Mouse (Mus musculus) stomach, embryonic 16.5 days (tissue): Measurements from ENCODE around the gene Card19. TPM values are rescaled to one million over a fixed set of nuclear protein-coding genes. Genes with fewer than 3 reads are reported as not detected.
A peak's percentile ranks its signal among the peaks of the same experiment; 100 is the strongest.

Experiments used
- ATAC-seq: fragments of 200-750 bp; cut with Nextera tagmentation; 2 replicates; pipeline ENCODE4 v1.8.0; 2017; ENCODE audit warnings: moderate number of reproducible peaks, moderate TSS enrichment; ENCODE audit not compliant: insufficient read depth, low FRiP score
- H3K27ac ChIP-seq: fragments of 300-500 bp; sonication (generic); 2 replicates; pipeline ENCODE4 v1.5.1; 2014; ENCODE audit warnings: low read length
- H3K27me3 ChIP-seq: fragments of 300-500 bp; sonication (generic); 2 replicates; pipeline ENCODE4 v1.6.1; 2014; ENCODE audit warnings: low read length, control low read depth, mixed read lengths; ENCODE audit not compliant: control insufficient read depth, insufficient read depth
- H3K36me3 ChIP-seq: fragments of 300-500 bp; sonication (generic); 2 replicates; pipeline ENCODE4 v1.6.1; 2014; ENCODE audit warnings: low read length; ENCODE audit not compliant: control insufficient read depth, insufficient read depth
- H3K4me1 ChIP-seq: fragments of 300-500 bp; sonication (generic); 2 replicates; pipeline ENCODE4 v1.6.1; 2014; ENCODE audit warnings: low read length, control low read depth, mixed read lengths; ENCODE audit not compliant: control insufficient read depth, insufficient read depth
- H3K4me2 ChIP-seq: fragments of 300-500 bp; sonication (generic); 2 replicates; pipeline ENCODE4 v1.6.1; 2014; ENCODE audit warnings: low read depth, low read length, mixed read lengths
- H3K4me3 ChIP-seq: fragments of 300-500 bp; sonication (generic); replicated peaks from 2 replicates; pipeline ENCODE4 v1.5.1; 2014; ENCODE audit warnings: mild to moderate bottlenecking, low read length
- H3K9ac ChIP-seq: fragments of 300-500 bp; sonication (generic); 2 replicates; pipeline ENCODE4 v1.6.1; 2014; ENCODE audit warnings: low read length
- H3K9me3 ChIP-seq: fragments of 300-500 bp; sonication (generic); replicated peaks from 2 replicates; pipeline ENCODE4 v1.6.1; 2016; ENCODE audit warnings: low read length, control low read depth; ENCODE audit not compliant: control insufficient read depth
- WGBS: fragments of 180-500 bp; shearing (Covaris S2); extraction: QIAGEN DNeasy Blood & Tissue Kit; methylation state at CpG from one replicate; pipeline ENCODE4 v1.1.7; 2014; 5-methylcytosine and 5-hydroxymethylcytosine counted together
- polyA plus RNA-seq: library from polyadenylated mRNA; unstranded; fragments of >200 nt; fragmentation: Nextera tagmentation; extraction: Ambion mirVana; gene quantifications from 2 replicates; pipeline ENCODE4 v1.2.1, GENCODE M21; 2015

The Card19 gene
- polyA plus RNA-seq, 1 experiment from 2014 or later = 56.4 TPM

DNA sequence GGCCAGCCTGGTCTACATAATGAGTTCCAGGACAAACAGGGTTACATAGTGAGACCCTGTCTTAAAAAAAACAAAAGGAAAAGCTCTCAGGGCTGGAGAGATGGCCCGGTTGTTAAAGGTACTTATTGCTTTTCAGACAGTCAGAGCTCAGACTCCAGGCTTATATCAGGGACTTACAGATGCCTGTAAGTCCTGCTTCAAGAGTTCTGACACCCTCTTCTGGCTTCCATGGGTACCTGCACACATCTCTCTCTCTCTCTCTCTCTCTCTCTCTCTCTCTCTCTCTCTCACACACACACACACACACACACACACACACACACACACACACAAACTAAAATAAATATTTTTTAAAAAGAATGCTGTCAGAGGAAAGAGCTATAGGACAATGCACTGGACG lies 54.6 kb downstream of the Card19 start:
- Histone ChIP-seq H3K4me3 (no peak overlapping the region), H3K27ac (no peak overlapping the region), H3K4me2 (no peak overlapping the region), H3K9me3 (no peaks in the 10 kb centered on the region), H3K27me3 (no peaks in the 10 kb centered on the region), H3K9ac (no peak overlapping the region), H3K36me3 (no peaks in the 10 kb centered on the region), H3K4me1 (0 out of 2 replicates have a peak, but pooled peaks cover 3% of the 10 kb centered on the region)
- 63% methylated on average over 2 of the region's 2 CpGs for WGBS
- ATAC-seq = no peak

DNA sequence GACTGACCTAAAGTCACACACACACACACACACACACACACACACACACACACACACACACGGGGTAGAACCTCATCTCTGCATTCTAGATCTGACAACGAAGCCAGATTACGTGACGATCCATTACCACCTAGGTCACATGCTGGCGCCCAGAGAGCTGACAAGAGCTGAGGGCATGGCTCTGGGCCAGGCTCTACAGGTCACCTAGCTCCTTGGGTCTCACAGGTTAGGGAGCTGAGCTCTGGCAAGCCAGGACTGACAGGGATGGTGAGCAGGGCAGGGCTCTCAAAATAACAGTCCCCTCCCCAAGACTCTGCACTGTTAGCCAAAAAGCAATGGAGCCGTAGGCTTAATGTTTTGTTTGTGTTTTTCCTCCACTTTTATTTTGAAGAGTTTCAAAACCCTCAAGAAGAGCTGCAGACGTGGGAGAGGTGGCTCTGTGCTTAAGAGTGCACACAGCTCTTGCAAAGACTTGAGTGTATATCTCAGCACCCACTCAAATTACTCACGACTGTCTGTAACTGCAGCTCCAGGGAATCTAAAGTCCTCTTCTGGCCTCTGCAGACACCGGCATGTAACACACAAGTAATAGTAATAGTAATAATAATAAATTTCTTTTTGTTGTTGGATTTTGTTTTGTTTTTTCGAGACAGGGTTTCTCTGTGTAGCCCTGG lies 57.7 kb downstream of the Card19 start:
- Histone ChIP-seq H3K9ac (no peak overlapping the region), H3K27ac (no peak overlapping the region), H3K36me3 (no peaks in the 10 kb centered on the region), H3K4me3 (no peak overlapping the region), H3K4me1 (0 out of 2 replicates have a peak, but pooled peaks cover 6% of the 10 kb centered on the region), H3K4me2 (no peak overlapping the region), H3K9me3 (no peaks in the 10 kb centered on the region), H3K27me3 (no peaks in the 10 kb centered on the region)
- 69% methylated on average over 10 of the region's 10 CpGs for WGBS
- ATAC-seq = no peak

DNA sequence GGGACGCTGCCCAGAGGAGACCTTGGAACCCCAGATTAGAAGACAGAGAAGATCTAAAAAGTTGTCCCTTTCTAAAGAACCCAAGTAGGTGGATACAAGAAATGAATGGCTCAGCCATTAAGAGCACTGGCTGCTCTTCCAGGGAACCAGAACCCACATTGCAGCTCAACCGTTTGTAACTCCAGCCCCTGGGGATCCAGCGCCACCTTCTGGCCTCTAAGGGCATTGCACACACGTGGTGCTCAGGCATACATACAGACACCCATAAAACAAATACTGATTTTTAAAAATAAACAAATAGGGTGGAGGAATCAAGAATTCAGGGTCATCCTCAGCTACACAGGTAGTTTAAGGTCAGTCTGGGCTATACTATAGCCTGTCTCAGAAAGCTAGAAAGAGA lies 59.2 kb downstream of the Card19 start:
- H3K9ac ChIP-seq = no peak overlapping the region
- 72% methylated on average over 4 of the region's 4 CpGs for WGBS
- H3K27ac ChIP-seq = no peak overlapping the region
- ATAC-seq = no peak
- no peaks in the 10 kb centered on the region for H3K27me3 ChIP-seq
- no peaks in the 10 kb centered on the region for H3K36me3 ChIP-seq
- H3K4me2 ChIP-seq = no peak overlapping the region
- H3K4me3 ChIP-seq = no peak overlapping the region
- H3K4me1 ChIP-seq = 0 out of 2 replicates have a peak, but pooled peaks cover 3% of the 10 kb centered on the region
- H3K9me3 ChIP-seq = no peaks in the 10 kb centered on the region

DNA sequence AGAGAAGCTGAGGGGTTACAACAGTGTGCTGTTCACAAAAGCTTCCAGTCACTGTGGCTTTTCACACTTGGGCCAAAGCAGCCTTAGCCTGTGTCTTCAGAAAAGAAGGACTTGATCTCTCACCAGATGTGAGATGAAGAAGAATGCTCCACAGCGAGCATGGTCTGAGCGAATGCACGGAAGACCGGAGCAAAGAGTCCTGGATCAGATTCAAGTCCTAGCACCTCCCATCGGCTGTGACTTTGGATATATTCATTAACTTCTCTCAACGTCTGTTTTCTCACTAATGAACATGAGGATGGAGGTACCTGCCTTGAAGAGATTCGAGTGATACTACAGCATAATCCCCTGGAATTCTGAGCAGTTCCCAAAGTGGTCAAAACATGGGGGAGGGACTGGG lies 61.2 kb downstream of the Card19 start:
- Histone ChIP-seq H3K36me3 (no peaks in the 10 kb centered on the region), H3K9ac (no peak overlapping the region), H3K9me3 (no peaks in the 10 kb centered on the region), H3K27me3 (no peaks in the 10 kb centered on the region), H3K4me1 (0 out of 2 replicates have a peak, but pooled peaks cover 3% of the 10 kb centered on the region), H3K4me3 (no peak overlapping the region), H3K4me2 (no peak overlapping the region), H3K27ac (no peak overlapping the region)
- no peak for ATAC-seq
- WGBS = 36% methylated on average over 7 of the region's 7 CpGs

DNA sequence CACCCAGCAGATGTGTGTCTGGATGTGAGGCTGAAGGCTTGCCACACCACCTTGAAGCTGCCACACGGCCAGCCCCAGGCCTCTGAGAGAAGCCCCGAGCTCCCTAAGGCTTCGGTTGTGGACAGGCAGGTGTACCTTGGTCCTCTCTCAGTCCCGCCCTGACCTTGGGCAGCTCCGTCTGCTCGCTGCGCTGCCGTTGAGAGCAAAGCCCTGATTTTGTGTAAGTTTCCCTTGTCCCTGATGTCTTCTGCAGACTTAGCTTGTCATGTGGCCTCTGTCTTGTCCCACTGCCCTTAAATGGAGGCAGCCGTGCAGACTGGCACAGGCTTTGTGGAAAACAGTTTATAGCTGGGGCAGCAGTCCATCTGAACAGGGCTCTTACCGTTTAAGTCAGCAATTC lies 61.8 kb downstream of the Card19 start:
- Histone ChIP-seq H3K27ac (peak overlapping the region; percentile 43; the same call in 1 of the 2 replicates), H3K4me2 (no peak overlapping the region), H3K9ac (peak overlapping the region; percentile 6; the same call in 1 of the 2 replicates), H3K36me3 (no peaks in the 10 kb centered on the region), H3K4me1 (0 out of 2 replicates have a peak, but pooled peaks cover 3% of the 10 kb centered on the region), H3K27me3 (no peaks in the 10 kb centered on the region), H3K9me3 (no peaks in the 10 kb centered on the region), H3K4me3 (no peak overlapping the region)
- 60% methylated on average over 10 of the region's 10 CpGs for WGBS
- no peak for ATAC-seq

Other genes with a start within 250 kb of the Card19 start
- gene Fam120a, start 248.0 kb downstream of the Card19 start, polyA plus RNA-seq = 25.4 and 27.8 TPM in 2 replicates
- 3.3 and 3.4 TPM in 2 replicates for gene Wnk2, start 68.0 kb downstream of the Card19 start, polyA plus RNA-seq
- 57.8 and 61.0 TPM in 2 replicates for gene Ninj1, start 28.6 kb downstream of the Card19 start, polyA plus RNA-seq
- 0.95 and 1.2 TPM in 2 replicates for gene Susd3, start 32.7 kb upstream of the Card19 start, polyA plus RNA-seq
- gene Fgd3, start 104.3 kb upstream of the Card19 start, polyA plus RNA-seq = 0.40 and 0.51 TPM in 2 replicates
- gene Bicd2, start 125.5 kb upstream of the Card19 start, polyA plus RNA-seq = 26.5 and 26.7 TPM in 2 replicates
- 20.0 and 20.8 TPM in 2 replicates for gene Ippk, start 205.2 kb upstream of the Card19 start, polyA plus RNA-seq